Mouse (Mus musculus): ENCODE data around the gene Megf9. TPM values are rescaled to one million over a fixed set of nuclear protein-coding genes. Genes with fewer than 3 reads are reported as not detected.

Megf9 gene
- 3.8 and 4.8 TPM in 2 replicates for polyA plus RNA-seq (2015; fragmentation: Nextera tagmentation; extraction: Ambion mirVana)

GRCm38 (mm10) chr4:70534891-70535269, at the start of gene Megf9:
Megf9 (minus strand) TSS chr4:70534995.

GRCm38 (mm10) chr4:70409994-70410721, 124.6 kb downstream of the Megf9 start, which contains the start of gene Cdk5rap2:
Cdk5rap2 (minus strand) TSS chr4:70410443.

Other genes with a start within 250 kb of the Megf9 start
- 4.9 and 5.0 TPM in 2 replicates for gene Cdk5rap2, start 124.6 kb downstream of the Megf9 start, polyA plus RNA-seq (2015; fragmentation: Nextera tagmentation; extraction: Ambion mirVana)

Data from skeletal muscle tissue, postnatal 0 days (tissue).